Mouse (Mus musculus): ENCODE results near the gene Dnmt3l. TPM values are rescaled to one million over a fixed set of nuclear protein-coding genes. Genes with fewer than 3 reads are reported as not detected.
A peak's percentile ranks its signal among the peaks of the same experiment; 100 is the strongest.

Gene Dnmt3l
- polyA plus RNA-seq, 1 experiment: 179 TPM

- Histone ChIP-seq H3K36me3 (ENCODE audit: control insufficient read depth, insufficient read depth, low read length, poor library complexity, severe bottlenecking) (no peaks in the 10 kb centered on the region), H3K27ac (ENCODE audit: insufficient read depth, low read length) (peak within 1 kb of the TSS; percentile 62), H3K27me3 (ENCODE audit: control insufficient read depth, insufficient read depth, low read length, poor library complexity, severe bottlenecking) (no peaks in the 10 kb centered on the region), H3K4me1 (ENCODE audit: control insufficient read depth, insufficient read depth, low read length) (peaks cover 6% of the 10 kb centered on the region), H3K9ac (ENCODE audit: low read depth, poor library complexity, severe bottlenecking) (peak within 1 kb of the TSS; percentile 30), H3K9me3 (replicated peaks; ENCODE audit: control insufficient read depth, insufficient read depth, low read length, poor library complexity, severe bottlenecking) (no peaks in the 10 kb centered on the region), H3K4me3 (ENCODE audit: low read depth, low read length) (peak within 1 kb of the TSS; percentile 46)
- TF ChIP-seq CTCF (IDR thresholded peaks at IDR 0.05; ENCODE audit: low read depth, low read length): peak; percentile 81
- peak; percentile 69; the same call in 1 of the 2 replicates for TF ChIP-seq EP300 (IDR thresholded peaks at IDR 0.05; ENCODE audit: insufficient read depth, low read depth, low read length)
- no peak for TF ChIP-seq POLR2A (IDR thresholded peaks at IDR 0.05; ENCODE audit: insufficient read depth, low read length)
Measured at GRCm38 (mm10) chr10:78043406-78043836, 1.7 kb downstream of the Dnmt3l start, which contains the start of gene Aire. TSS of gene Aire (minus strand) at chr10:78043610.

- Histone ChIP-seq H3K27ac (ENCODE audit: insufficient read depth, low read length) (no peak overlapping the region), H3K9me3 (replicated peaks; ENCODE audit: control insufficient read depth, insufficient read depth, low read length, poor library complexity, severe bottlenecking) (no peaks in the 10 kb centered on the region), H3K27me3 (ENCODE audit: control insufficient read depth, insufficient read depth, low read length, poor library complexity, severe bottlenecking) (no peaks in the 10 kb centered on the region), H3K9ac (ENCODE audit: low read depth, poor library complexity, severe bottlenecking) (no peak overlapping the region), H3K4me3 (ENCODE audit: low read depth, low read length) (no peak overlapping the region), H3K36me3 (ENCODE audit: control insufficient read depth, insufficient read depth, low read length, poor library complexity, severe bottlenecking) (no peaks in the 10 kb centered on the region), H3K4me1 (ENCODE audit: control insufficient read depth, insufficient read depth, low read length) (peaks cover 6% of the 10 kb centered on the region)
- TF ChIP-seq POLR2A (IDR thresholded peaks at IDR 0.05; ENCODE audit: insufficient read depth, low read length) (no peak), CTCF (IDR thresholded peaks at IDR 0.05; ENCODE audit: low read depth, low read length) (no peak), EP300 (IDR thresholded peaks at IDR 0.05; ENCODE audit: insufficient read depth, low read depth, low read length) (no peak)
Measured at GRCm38 (mm10) chr10:78044531-78044930, 2.8 kb downstream of the Dnmt3l start.

- no peak for TF ChIP-seq POLR2A (IDR thresholded peaks at IDR 0.05; ENCODE audit: insufficient read depth, low read length)
- TF ChIP-seq EP300 (IDR thresholded peaks at IDR 0.05; ENCODE audit: insufficient read depth, low read depth, low read length): no peak
- TF ChIP-seq CTCF (IDR thresholded peaks at IDR 0.05; ENCODE audit: low read depth, low read length): no peak
- H3K9me3 ChIP-seq (replicated peaks; ENCODE audit: control insufficient read depth, insufficient read depth, low read length, poor library complexity, severe bottlenecking): no peaks in the 10 kb centered on the region
- 0 out of 2 replicates have a peak, but pooled peaks cover 5% of the 10 kb centered on the region for H3K36me3 ChIP-seq (ENCODE audit: control insufficient read depth, insufficient read depth, low read length, poor library complexity, severe bottlenecking)
- no peak overlapping the region for H3K27ac ChIP-seq (ENCODE audit: insufficient read depth, low read length)
- H3K4me1 ChIP-seq (ENCODE audit: control insufficient read depth, insufficient read depth, low read length): peaks cover 6% of the 10 kb centered on the region
- H3K27me3 ChIP-seq (ENCODE audit: control insufficient read depth, insufficient read depth, low read length, poor library complexity, severe bottlenecking): no peaks in the 10 kb centered on the region
- no peak overlapping the region for H3K9ac ChIP-seq (ENCODE audit: low read depth, poor library complexity, severe bottlenecking)
- no peak overlapping the region for H3K4me3 ChIP-seq (ENCODE audit: low read depth, low read length)
Measured at GRCm38 (mm10) chr10:78046388-78046787, 4.6 kb downstream of the Dnmt3l start.

GRCm38 (mm10) chr10:78048061-78048730, 6.4 kb downstream of the Dnmt3l start:
- Histone ChIP-seq H3K36me3 (ENCODE audit: control insufficient read depth, insufficient read depth, low read length, poor library complexity, severe bottlenecking) (peaks cover 17% of the 10 kb centered on the region), H3K4me1 (ENCODE audit: control insufficient read depth, insufficient read depth, low read length) (peaks cover 7% of the 10 kb centered on the region), H3K27ac (ENCODE audit: insufficient read depth, low read length) (peak overlapping the region; percentile 70), H3K9ac (ENCODE audit: low read depth, poor library complexity, severe bottlenecking) (peak overlapping the region; percentile 67; the same call in 1 of the 2 replicates), H3K27me3 (ENCODE audit: control insufficient read depth, insufficient read depth, low read length, poor library complexity, severe bottlenecking) (no peaks in the 10 kb centered on the region), H3K9me3 (replicated peaks; ENCODE audit: control insufficient read depth, insufficient read depth, low read length, poor library complexity, severe bottlenecking) (no peaks in the 10 kb centered on the region), H3K4me3 (ENCODE audit: low read depth, low read length) (no peak overlapping the region)
- TF ChIP-seq CTCF (IDR thresholded peaks at IDR 0.05; ENCODE audit: low read depth, low read length) (no peak), POLR2A (IDR thresholded peaks at IDR 0.05; ENCODE audit: insufficient read depth, low read length) (no peak), EP300 (IDR thresholded peaks at IDR 0.05; ENCODE audit: insufficient read depth, low read depth, low read length) (peak; percentile 75)

- peaks cover 27% of the 10 kb centered on the region for H3K36me3 ChIP-seq (ENCODE audit: control insufficient read depth, insufficient read depth, low read length, poor library complexity, severe bottlenecking)
- H3K27ac ChIP-seq (ENCODE audit: insufficient read depth, low read length): peak overlapping the region; percentile 94
- H3K9me3 ChIP-seq (replicated peaks; ENCODE audit: control insufficient read depth, insufficient read depth, low read length, poor library complexity, severe bottlenecking): no peaks in the 10 kb centered on the region
- H3K4me1 ChIP-seq (ENCODE audit: control insufficient read depth, insufficient read depth, low read length): peaks cover 7% of the 10 kb centered on the region
- no peaks in the 10 kb centered on the region for H3K27me3 ChIP-seq (ENCODE audit: control insufficient read depth, insufficient read depth, low read length, poor library complexity, severe bottlenecking)
- TF ChIP-seq CTCF (IDR thresholded peaks at IDR 0.05; ENCODE audit: low read depth, low read length) (no peak), EP300 (IDR thresholded peaks at IDR 0.05; ENCODE audit: insufficient read depth, low read depth, low read length) (peak; percentile 61), POLR2A (IDR thresholded peaks at IDR 0.05; ENCODE audit: insufficient read depth, low read length) (peak; percentile 4)
- H3K4me3 ChIP-seq (ENCODE audit: low read depth, low read length): peak overlapping the region; percentile 72
- peak overlapping the region; percentile 67 for H3K9ac ChIP-seq (ENCODE audit: low read depth, poor library complexity, severe bottlenecking)
Measured at GRCm38 (mm10) chr10:78049519-78050035, 7.8 kb downstream of the Dnmt3l start.
